In genomic region chr2:62440802-62441544, GRCm38 (mm10) we compare ENCODE assay signal across 7 mouse cellular contexts. TPM values are rescaled to one million over a fixed set of nuclear protein-coding genes. Genes with fewer than 3 reads are reported as not detected.
DNase-seq lines count a peak whose midpoint lies in the region; ATAC-seq and TF ChIP-seq lines count a peak whose summit lies in the region.

No protein-coding gene starts in this region.

- H3K27me3 ChIP-seq in G1E (ENCODE audit: insufficient read depth, low read length) = no peaks in the 10 kb centered on the region
- no peaks in the 10 kb centered on the region for H3K27me3 ChIP-seq in heart, embryonic 15.5 days
- no peaks in the 10 kb centered on the region for H3K27me3 ChIP-seq in liver, embryonic 14.5 days (ENCODE audit: control insufficient read depth, insufficient read depth, low read length)

- H3K27ac ChIP-seq in heart, embryonic 15.5 days = no peak overlapping the region
- no peak overlapping the region for H3K27ac ChIP-seq in liver, embryonic 14.5 days

- H3K4me1 ChIP-seq in G1E (ENCODE audit: insufficient read depth, low read depth, low read length) = peaks cover 10% of the 10 kb centered on the region
- H3K4me1 ChIP-seq in heart, embryonic 15.5 days (replicated peaks) = no peaks in the 10 kb centered on the region
- peaks cover 3 to 6% of the 10 kb centered on the region in 2 experiments; a peak in 3 of 4 replicates for H3K4me1 ChIP-seq in liver, embryonic 14.5 days (replicated peaks; ENCODE audit: control insufficient read depth in 2 of 2, insufficient read depth in 2 of 2, low read length in 1 of 2)

- H3K4me2 ChIP-seq in heart, embryonic 15.5 days = peak overlapping the region; percentile 50
- peak overlapping the region; percentile 57 for H3K4me2 ChIP-seq in liver, embryonic 14.5 days (ENCODE audit: low read depth)

- H3K36me3 ChIP-seq in G1E (replicated peaks) = no peaks in the 10 kb centered on the region
- no peaks in the 10 kb centered on the region for H3K36me3 ChIP-seq in heart, embryonic 15.5 days
- H3K36me3 ChIP-seq in liver, embryonic 14.5 days (replicated peaks; ENCODE audit: control insufficient read depth, insufficient read depth, low read depth) = no peaks in the 10 kb centered on the region

- peak; percentile 36 for DNase-seq in G1E (ENCODE audit: low spot score)
- DNase-seq in c-Kit-positive CD71-positive TER-119-negative erythroid progenitor cells, embryonic 14.5 days (ENCODE audit: low read depth) = peak; percentile 36
- DNase-seq in liver, embryonic 14.5 days (ENCODE audit: low read depth in 3 of 3, low spot score in 3 of 3) = peak in 2 of 3 experiments; percentile 30 to 49
- peak; percentile 47 to 71 for DNase-seq in spleen, postnatal 10 days (ENCODE audit: low spot score in 2 of 2)
- DNase-seq in cerebellum, adult 9-10 months = no peak
- DNase-seq in frontal cortex, postnatal 14 days (ENCODE audit: low spot score in 2 of 2) = no peak

- peak; percentile 63 for ATAC-seq in G1E (ENCODE audit: extremely low read depth, insufficient number of reproducible peaks, low FRiP score, poor library complexity, severe bottlenecking)
- ATAC-seq in heart, embryonic 15.5 days (replicated peaks; ENCODE audit: insufficient number of reproducible peaks, insufficient read depth, low FRiP score, low read depth) = peak; percentile 83
- peak; percentile 93 for ATAC-seq in liver, embryonic 14.5 days (ENCODE audit: insufficient read depth)

- no peaks in the 10 kb centered on the region for H3K9me3 ChIP-seq in G1E (replicated peaks)
- H3K9me3 ChIP-seq in heart, embryonic 15.5 days (replicated peaks) = no peaks in the 10 kb centered on the region
- no peaks in the 10 kb centered on the region for H3K9me3 ChIP-seq in liver, embryonic 14.5 days (ENCODE audit: control insufficient read depth, low read length)

- no peak for TF ChIP-seq CTCF in G1E (IDR thresholded peaks at IDR 0.05; ENCODE audit: low read depth, low read length)
- TF ChIP-seq CTCF in liver, embryonic 14.5 days (IDR thresholded peaks at IDR 0.05; ENCODE audit: low read depth) = no peak

- WGBS in heart, embryonic 15.5 days = 37% methylated on average over 13 of the region's 13 CpGs
- 11% methylated on average over 13 of the region's 13 CpGs for WGBS in liver, embryonic 14.5 days (ENCODE audit: insufficient replicate concordance)

- no peak overlapping the region for H3K9ac ChIP-seq in heart, embryonic 15.5 days
- peak overlapping the region; percentile 51 for H3K9ac ChIP-seq in liver, embryonic 14.5 days (replicated peaks)

- TF ChIP-seq EP300 in liver, embryonic 14.5 days (IDR thresholded peaks at IDR 0.05; ENCODE audit: low read depth) = no peak

- H3K4me3 ChIP-seq in G1E (ENCODE audit: low read depth, low read length) = peak overlapping the region; percentile 54; the same call in 1 of the 2 replicates
- H3K4me3 ChIP-seq in heart, embryonic 15.5 days = peak overlapping the region; percentile 38
- peak overlapping the region; percentile 49 to 83 for H3K4me3 ChIP-seq in liver, embryonic 14.5 days (ENCODE audit: insufficient read depth in 1 of 2, low read depth in 2 of 2, low read length in 2 of 2)

RNA-seq across cellular contexts. Expression of gene Dpp4, which starts 28.9 kb away (rescaled TPM):
- total RNA-seq in G1E (2014; fragmentation: Nextera tagmentation) (2.3 and 5.2 TPM in 2 replicates), G1E (2017) (0.27 and 0.70 TPM in 2 replicates)
- 0.04 TPM in 2 replicates for polyA plus RNA-seq in G1E (2012)
- 12.8 and 19.5 TPM in 2 replicates for polyA plus RNA-seq in heart, embryonic 15.5 days (2015; fragmentation: Nextera tagmentation; extraction: Ambion mirVana)
- 1.7 and 2.3 TPM in 2 replicates for polyA plus RNA-seq in liver, embryonic 14.5 days (2012; rRNA removed)
- polyA plus RNA-seq in liver, embryonic 14.5 days (2014; fragmentation: Nextera tagmentation; extraction: Ambion mirVana) = 4.4 and 5.3 TPM in 2 replicates

RNA-seq across cellular contexts. Expression of gene Gcg, which starts 42.5 kb away (rescaled TPM):
- total RNA-seq in G1E (2014; fragmentation: Nextera tagmentation) (1.7 TPM in 1 of 2 replicates, not detected in the other), G1E (2017) (0.16 and 0.41 TPM in 2 replicates)
- 0.05 TPM in 1 of 2 replicates, not detected in the other for polyA plus RNA-seq in G1E (2012)
- polyA plus RNA-seq in heart, embryonic 15.5 days (2015; fragmentation: Nextera tagmentation; extraction: Ambion mirVana) = not detected in 2 replicates
- polyA plus RNA-seq in liver, embryonic 14.5 days (2012; rRNA removed) = 0.03 TPM in 1 of 2 replicates, not detected in the other
- 0.15 TPM in 1 of 2 replicates, not detected in the other for polyA plus RNA-seq in liver, embryonic 14.5 days (2014; fragmentation: Nextera tagmentation; extraction: Ambion mirVana)

Comparison
In these comparisons a context has a peak if more than half of its experiments do, and no peak if none do; other contexts are left out.
1. DNase-seq: peak in G1E (single experiment), c-Kit-positive CD71-positive TER-119-negative erythroid progenitor cells, embryonic 14.5 days (single experiment), liver, embryonic 14.5 days (2 of 3) and spleen, postnatal 10 days (2 of 2); none in cerebellum, adult 9-10 months (single experiment) and frontal cortex, postnatal 14 days (0 of 2).
2. Peak in every context shown above with its lines, with median percentiles within 50 percentile points of each other: ATAC-seq and H3K4me3 ChIP-seq.